Mouse (Mus musculus): ENCODE measurements around the gene Dynlt1a. TPM values are rescaled to one million over a fixed set of nuclear protein-coding genes. Genes with fewer than 3 reads are reported as not detected.

Gene Dynlt1a
- polyA plus RNA-seq, 1 experiment from 2014 or later: 13.3 TPM

Other genes with a start within 250 kb of the Dynlt1a start
- gene Serac1, start 237.8 kb downstream of the Dynlt1a start, polyA plus RNA-seq (2014; fragmentation: Nextera tagmentation; extraction: Ambion mirVana): 4.2 and 4.6 TPM in 2 replicates
- gene Gtf2h5, start 237.7 kb downstream of the Dynlt1a start, polyA plus RNA-seq (2014; fragmentation: Nextera tagmentation; extraction: Ambion mirVana): 145 and 152 TPM in 2 replicates
- gene Tulp4, start 211.1 kb downstream of the Dynlt1a start, polyA plus RNA-seq (2014; fragmentation: Nextera tagmentation; extraction: Ambion mirVana): 54.6 and 71.9 TPM in 2 replicates
- gene Tmem181a, start 60.6 kb downstream of the Dynlt1a start, polyA plus RNA-seq (2014; fragmentation: Nextera tagmentation; extraction: Ambion mirVana): 10.8 and 11.9 TPM in 2 replicates
- 327 and 369 TPM in 2 replicates for gene Dynlt1b, start 112.6 kb upstream of the Dynlt1a start, polyA plus RNA-seq (2014; fragmentation: Nextera tagmentation; extraction: Ambion mirVana)